Comparison of ENCODE assay signal across 18 mouse cellular contexts in genomic region chr9:78319499-78319898, GRCm38 (mm10). TPM values are rescaled to one million over a fixed set of nuclear protein-coding genes. Genes with fewer than 3 reads are reported as not detected.
DNase-seq lines count a peak whose midpoint lies in the region; TF ChIP-seq lines count a peak whose summit lies in the region.
"Had no signal": no experiment of that assay in that cellular context is flagged by ENCODE, and none has a peak within 500 bp of the region (broad histone marks: within the 10 kb centered on the region; RNA-seq: fewer than 3 reads in every experiment).

No protein-coding gene starts in this region.

- DNase-seq in adrenal gland, adult (ENCODE audit: inconsistent age in 2 of 2, low spot score in 1 of 2): peak; percentile 10 to 41
- DNase-seq in adrenal gland, adult 18-20 months (ENCODE audit: low spot score in 2 of 2): no peak
- DNase-seq in kidney, adult 2 months: no peak
- no peak for DNase-seq in kidney, adult 18-20 months
- DNase-seq in 416B (ENCODE audit: low read depth): peak; percentile 47
- DNase-seq in brain, embryonic 14.5 days (ENCODE audit: low read depth): peak; percentile 5
- DNase-seq in natural killer cell, adult 2 months (ENCODE audit: low spot score in 2 of 2): no peak
- no peak for DNase-seq in right cerebral cortex, postnatal 36 days (ENCODE audit: low spot score in 2 of 2)
- DNase-seq: cerebellum, adult 9-11 months; lung, postnatal 10 days; thymus, postnatal 14 days had no signal

- H3K27me3 ChIP-seq in kidney, adult 2 months (replicated peaks; ENCODE audit: control insufficient read depth, insufficient read depth, low read length): no peaks in the 10 kb centered on the region
- H3K27me3 ChIP-seq: kidney, embryonic 15.5 days had no signal

- H3K4me1 ChIP-seq in kidney, adult 2 months (ENCODE audit: control insufficient read depth, insufficient read depth, low read length): no peaks in the 10 kb centered on the region
- H3K4me1 ChIP-seq: kidney, embryonic 15.5 days had no signal

- H3K27ac ChIP-seq in kidney, adult 2 months (ENCODE audit: insufficient read depth, low read depth, low read length): no peak overlapping the region
- H3K27ac ChIP-seq: kidney, embryonic 15.5 days had no signal

- peak; percentile 57 for TF ChIP-seq CTCF in kidney, adult 2 months (conservative IDR thresholded peaks at IDR 0.05; ENCODE audit: insufficient read depth, insufficient read length, low read depth, low read length)
- TF ChIP-seq CTCF in brain, embryonic 14.5 days (IDR thresholded peaks at IDR 0.05; ENCODE audit: borderline replicate concordance, extremely low read depth, insufficient read depth, insufficient read length): peak; percentile 20; the same call in 1 of the 2 replicates

- no peak overlapping the region for H3K4me3 ChIP-seq in kidney, adult 2 months (ENCODE audit: insufficient read depth, low read depth, low read length)
- H3K4me3 ChIP-seq: kidney, embryonic 15.5 days had no signal

- WGBS in kidney, adult 2 months: 13% methylated on average over 1 of the region's 1 CpGs

- no peaks in the 10 kb centered on the region for H3K36me3 ChIP-seq in kidney, adult 2 months (ENCODE audit: control insufficient read depth, insufficient read depth, low read length)
- H3K36me3 ChIP-seq: kidney, embryonic 15.5 days had no signal

- TF ChIP-seq POLR2A in kidney, adult 2 months (IDR thresholded peaks at IDR 0.05; ENCODE audit: low read depth, low read length): no peak
- no peak for TF ChIP-seq POLR2A in brain, embryonic 14.5 days (IDR thresholded peaks at IDR 0.05; ENCODE audit: borderline replicate concordance, extremely low read depth, insufficient read depth, insufficient read length, poor library complexity, severe bottlenecking)

RNA-seq across cellular contexts. Expression of gene Omt2a, which starts 4.9 kb away (rescaled TPM):
- total RNA-seq in adrenal gland, adult 18-20 months (2021): not detected
- polyA plus RNA-seq in kidney, adult 2 months (2012; rRNA removed): not detected in 2 replicates
- not detected in 2 replicates for polyA plus RNA-seq in brain, embryonic 14.5 days (2012; rRNA removed)
- total RNA-seq: gastrocnemius, adult 8-10 months; heart, postnatal 10 days; left cerebral cortex, postnatal 10 days had no signal
- polyA plus RNA-seq: C2C12; kidney, embryonic 15.5 days; midbrain, embryonic 16.5 days; spleen, adult 2 months had no signal

RNA-seq across cellular contexts. Expression of gene Omt2b, which starts 7.9 kb away (rescaled TPM):
- not detected for total RNA-seq in adrenal gland, adult 18-20 months (2021)
- not detected in 2 replicates for polyA plus RNA-seq in kidney, adult 2 months (2012; rRNA removed)
- not detected in 2 replicates for polyA plus RNA-seq in brain, embryonic 14.5 days (2012; rRNA removed)
- total RNA-seq: gastrocnemius, adult 8-10 months; heart, postnatal 10 days; left cerebral cortex, postnatal 10 days had no signal
- polyA plus RNA-seq: C2C12; kidney, embryonic 15.5 days; midbrain, embryonic 16.5 days; spleen, adult 2 months had no signal

RNA-seq across cellular contexts. Expression of gene Gm10639, which starts 29.8 kb away (rescaled TPM):
- under 1 TPM in 1 of 2 experiments, not detected in 1; 0.76 TPM for total RNA-seq in adrenal gland, adult 18-20 months (2021)
- 20.6 and 30.8 TPM in 2 replicates for polyA plus RNA-seq in kidney, adult 2 months (2012; rRNA removed)
- not detected in 2 replicates for polyA plus RNA-seq in brain, embryonic 14.5 days (2012; rRNA removed)
- total RNA-seq: heart, postnatal 10 days; left cerebral cortex, postnatal 10 days had no signal
- polyA plus RNA-seq: midbrain, embryonic 16.5 days; spleen, adult 2 months had no signal

RNA-seq across cellular contexts. Expression of gene Gsta2, which starts 36.1 kb away (rescaled TPM):
- 1 to 10 TPM in 1 of 2 experiments, under 1 TPM in 1; 0.42 to 9.7 TPM for total RNA-seq in adrenal gland, adult 18-20 months (2021)
- 583 and 726 TPM in 2 replicates for polyA plus RNA-seq in kidney, adult 2 months (2012; rRNA removed)
- 0.20 TPM in 1 of 2 replicates, not detected in the other for polyA plus RNA-seq in brain, embryonic 14.5 days (2012; rRNA removed)
- total RNA-seq: gastrocnemius, adult 8-10 months; heart, postnatal 10 days; left cerebral cortex, postnatal 10 days had no signal
- polyA plus RNA-seq: midbrain, embryonic 16.5 days had no signal

RNA-seq across cellular contexts. Expression of gene Dppa5a, which starts 48.5 kb away (rescaled TPM):
- total RNA-seq in adrenal gland, adult 18-20 months (2021): not detected
- polyA plus RNA-seq in kidney, adult 2 months (2012; rRNA removed): not detected in 2 replicates
- 4.1 and 4.5 TPM in 2 replicates for polyA plus RNA-seq in brain, embryonic 14.5 days (2012; rRNA removed)
- total RNA-seq: gastrocnemius, adult 8-10 months; heart, postnatal 10 days had no signal
- polyA plus RNA-seq: kidney, embryonic 15.5 days; spleen, adult 2 months had no signal

Comparison
In these comparisons a context has a peak if more than half of its experiments do, and no peak if none do; other contexts are left out.
1. DNase-seq: peak in adrenal gland, adult (2 of 2), 416B (single experiment) and brain, embryonic 14.5 days (single experiment); none in adrenal gland, adult 18-20 months (0 of 2), kidney, adult 2 months (single experiment), kidney, adult 18-20 months (single experiment), natural killer cell, adult 2 months (0 of 2) and right cerebral cortex, postnatal 36 days (0 of 2).
2. RNA of gene Gm10639, which starts 29.8 kb away (polyA plus RNA-seq): 20.6 to 30.8 TPM in kidney, adult 2 months; not detected in brain, embryonic 14.5 days; every median in the first group is over 10 times any median in the second.